Mouse (Mus musculus): ENCODE measurements around the gene Gfod1. TPM values are rescaled to one million over a fixed set of nuclear protein-coding genes. Genes with fewer than 3 reads are reported as not detected.
A peak's percentile ranks its signal among the peaks of the same experiment; 100 is the strongest.

The Gfod1 gene
- total RNA-seq, 2 experiments from 2014 or later = 28.8 to 34.0 TPM

- intact Hi-C loops (cut with DNase I) = loop anchor here (5.0 kb wide), 4 partner anchors 141 to 556 kb away; partner anchors contain the start of gene Nol7
- no peak for DNase-seq
These were observed 122.9 kb downstream of the Gfod1 start for GRCm38 (mm10) chr13:43181104-43181503.

DNA sequence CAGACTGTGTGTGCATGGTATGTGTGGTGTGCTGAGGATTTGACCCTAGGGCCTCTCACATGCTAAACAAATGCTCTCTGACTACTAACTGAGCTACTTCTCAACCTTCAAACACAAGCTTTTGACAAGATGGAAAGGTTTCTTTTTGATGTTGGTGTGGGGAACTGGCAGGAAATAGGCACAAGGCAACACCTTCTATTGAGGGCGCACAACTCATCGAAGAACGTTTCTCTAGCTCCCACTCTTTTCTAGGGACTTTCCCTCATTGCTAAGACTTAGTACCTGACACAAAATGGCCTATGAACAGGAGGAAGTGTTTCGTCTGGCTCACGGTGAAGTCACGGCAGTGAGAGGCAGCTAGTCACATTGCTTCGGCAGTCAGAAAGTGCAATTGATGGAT is 126.7 kb downstream of the Gfod1 start:
- intact Hi-C loops (cut with DNase I) = no loop called here
- no peak for DNase-seq

DNA sequence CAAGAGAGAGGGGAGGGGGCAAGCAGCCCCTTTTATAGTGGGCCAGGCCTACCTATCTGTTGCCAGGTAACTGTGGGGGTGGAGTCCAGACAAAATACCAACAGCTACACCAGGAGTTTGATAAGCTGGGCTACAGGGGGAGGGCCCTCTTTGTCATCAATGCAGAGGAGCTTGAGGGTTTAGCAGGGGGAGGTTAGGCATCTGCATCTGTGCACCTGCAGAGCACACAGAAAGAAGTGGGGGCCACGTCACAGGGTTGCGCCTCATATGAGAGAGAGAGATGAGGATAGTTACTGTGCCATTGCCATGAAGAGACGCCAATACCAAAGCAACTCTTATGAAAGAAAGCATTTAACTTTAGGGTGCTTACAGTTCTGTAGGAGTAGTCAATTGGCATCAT is 127.3 kb downstream of the Gfod1 start:
- intact Hi-C loops (cut with DNase I) = no loop called here
- no peak for DNase-seq

DNA sequence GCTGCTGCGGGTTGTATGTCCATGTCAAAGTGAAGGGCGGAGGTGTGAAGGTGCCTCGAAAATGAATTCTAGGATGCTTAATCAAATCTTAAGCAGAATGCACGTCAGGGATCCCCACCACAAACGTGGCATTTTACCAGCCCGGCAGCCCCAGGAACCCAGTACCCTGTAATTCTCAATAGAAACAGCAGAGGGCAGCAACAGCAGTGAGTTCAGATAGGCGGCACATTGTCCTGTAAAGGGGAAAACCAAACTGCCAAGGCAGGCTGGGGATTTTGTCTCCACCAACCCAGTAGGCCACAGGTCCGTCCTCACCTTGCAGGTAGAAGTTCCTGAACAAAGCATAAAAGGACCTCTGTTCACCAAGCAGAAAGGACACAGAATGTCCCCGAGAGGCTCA is 130.7 kb downstream of the Gfod1 start:
- DNase-seq = peak; percentile 87 to 92
- intact Hi-C loops (cut with DNase I) = no loop called here

DNA sequence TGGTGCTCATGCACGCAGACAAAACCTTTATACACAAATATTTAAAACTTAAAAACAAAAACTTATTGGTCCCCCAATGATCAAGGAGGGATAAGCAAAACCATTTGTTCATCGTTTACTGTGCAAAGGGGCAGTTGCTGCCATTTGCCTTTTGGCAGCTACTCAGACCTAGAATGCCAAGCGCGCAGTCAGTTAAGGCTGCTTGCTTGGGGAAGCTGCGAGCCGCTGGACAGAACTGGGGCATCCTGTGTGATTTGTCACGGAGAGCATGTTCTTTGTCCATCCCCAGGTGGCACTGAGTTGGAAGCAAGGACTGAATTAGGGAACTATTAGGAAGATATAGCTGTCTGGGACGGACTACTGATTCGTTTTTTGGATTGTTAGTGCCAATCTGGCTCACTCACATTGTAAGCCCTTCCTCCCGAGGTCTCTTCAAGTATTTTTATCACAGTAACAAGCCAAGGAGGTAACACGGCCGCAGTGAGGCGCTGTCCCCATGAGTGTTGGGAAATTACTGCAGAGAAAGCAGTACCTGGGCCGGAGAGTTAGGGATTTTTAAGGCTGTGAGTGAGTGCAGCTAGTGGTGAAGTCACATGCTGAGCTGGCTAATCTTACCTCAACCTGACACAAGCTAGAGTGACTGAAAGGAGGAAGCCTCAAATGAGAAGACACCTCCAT is 131.8 kb downstream of the Gfod1 start:
- intact Hi-C loops (cut with DNase I) = no loop called here

GRCm38 (mm10) chr13:43171020-43171710 is 132.8 kb downstream of the Gfod1 start, which contains the start of gene Tbc1d7:
TSS of gene Tbc1d7 (minus strand) at chr13:43171501.
- DNase-seq = peak; percentile 98 to 100
- intact Hi-C loops (cut with DNase I) = no loop called here

More for the DNA sequence above, 131.8 kb downstream of the Gfod1 start:
- peak in 1 of 2 experiments; percentile 56 for DNase-seq

- intact Hi-C loops (cut with DNase I) = no loop called here
- no peak for DNase-seq
These were observed 136.3 kb downstream of the Gfod1 start for GRCm38 (mm10) chr13:43167721-43168120.

DNA sequence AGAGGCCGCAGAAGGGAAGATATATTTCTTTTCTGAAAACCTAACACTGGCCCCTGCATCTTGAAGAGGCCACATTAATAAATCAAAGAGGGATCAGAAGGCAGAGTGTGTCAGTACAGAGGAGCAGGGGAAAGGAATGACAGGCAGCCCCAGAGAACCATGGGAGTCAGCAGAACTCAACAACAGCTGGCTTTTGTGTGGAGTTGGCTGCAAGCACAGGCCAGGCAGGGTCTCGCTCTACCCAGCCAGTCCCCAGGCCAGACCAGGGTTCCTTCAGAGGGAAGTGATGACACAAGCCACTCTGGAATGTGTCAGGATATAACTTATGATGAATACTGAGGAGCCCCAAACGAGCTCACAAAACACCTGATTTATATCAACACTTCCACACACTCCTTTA is 144.5 kb downstream of the Gfod1 start:
- peak; percentile 63 to 66 for DNase-seq
- intact Hi-C loops (cut with DNase I) = loop anchor here (5.0 kb wide), 1 partner anchor 322 kb away; no protein-coding TSS in a partner anchor

DNA sequence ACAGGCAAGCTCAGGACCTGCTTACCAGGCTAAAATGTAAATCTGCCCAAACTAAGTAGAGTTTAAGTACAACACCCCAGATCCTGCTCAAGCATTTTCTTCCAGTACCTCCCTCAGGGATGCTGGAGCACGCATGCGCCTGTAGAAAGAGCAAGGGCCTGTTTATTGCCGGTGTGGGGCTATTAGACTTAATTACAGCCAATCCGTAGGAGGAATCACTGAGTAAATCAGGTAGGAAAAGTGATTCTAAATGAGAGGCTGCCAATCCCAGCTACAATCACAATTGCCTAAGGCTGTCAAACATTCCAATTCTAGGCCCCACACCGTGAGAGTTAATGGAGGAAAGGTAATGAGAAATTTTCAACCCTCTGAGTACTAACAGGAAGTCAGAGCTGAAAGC is 145.7 kb downstream of the Gfod1 start:
- intact Hi-C loops (cut with DNase I) = loop anchor here (5.0 kb wide), 1 partner anchor 321 kb away; no protein-coding TSS in a partner anchor

GRCm38 (mm10) chr13:43157370-43157769 is 146.6 kb downstream of the Gfod1 start:
- intact Hi-C loops (cut with DNase I) = loop anchor here (5.0 kb wide), 1 partner anchor 320 kb away; no protein-coding TSS in a partner anchor
- DNase-seq = no peak

More for the DNA sequence above, 145.7 kb downstream of the Gfod1 start:
- DNase-seq = no peak

DNA sequence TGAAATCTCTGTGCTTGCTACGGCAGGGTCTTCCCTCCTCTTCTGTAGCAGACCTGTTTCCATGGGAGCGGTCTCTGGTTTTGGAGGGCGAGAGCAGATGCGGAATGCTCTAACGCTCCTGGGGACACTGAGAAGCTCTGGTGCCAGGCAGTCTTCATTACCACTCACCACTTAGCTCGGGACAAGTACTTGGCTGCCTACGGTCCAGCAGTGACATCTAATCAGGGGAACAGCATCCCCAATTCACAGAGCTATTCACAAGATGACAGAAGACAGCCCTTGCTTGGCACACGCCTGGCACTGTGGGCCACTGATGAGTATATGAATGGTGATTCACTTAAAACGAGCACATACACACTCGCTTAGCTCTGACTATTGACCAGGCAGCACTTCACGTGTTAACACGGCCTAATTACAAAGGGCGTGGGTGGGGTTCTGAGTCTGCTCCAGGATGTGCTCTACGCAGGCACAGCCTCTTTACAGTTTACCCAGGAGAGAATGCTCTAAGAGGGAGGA is 151.9 kb downstream of the Gfod1 start:
- peak; percentile 33 to 57 for DNase-seq
- intact Hi-C loops (cut with DNase I) = no loop called here

DNA sequence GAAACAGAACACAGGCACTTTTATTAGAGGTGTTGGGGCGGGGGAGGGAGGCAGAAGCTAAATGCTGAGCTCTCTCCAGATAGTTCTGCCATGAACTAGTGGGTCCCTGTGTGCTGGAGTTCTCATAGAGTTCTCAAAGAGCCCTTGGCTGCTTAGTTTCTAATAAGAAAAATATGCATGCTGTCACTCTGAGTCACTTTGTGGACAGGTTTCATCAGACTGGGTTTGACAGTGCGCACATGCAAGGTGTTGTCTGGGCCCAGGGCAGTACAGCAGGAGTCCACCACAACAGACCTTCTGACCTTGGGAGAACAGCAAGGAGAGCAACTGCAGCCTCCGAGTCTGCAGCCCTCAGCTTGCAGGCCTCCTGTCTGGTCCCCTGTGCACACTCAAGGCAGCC is 154.3 kb downstream of the Gfod1 start:
- intact Hi-C loops (cut with DNase I) = no loop called here
- DNase-seq = no peak

DNA sequence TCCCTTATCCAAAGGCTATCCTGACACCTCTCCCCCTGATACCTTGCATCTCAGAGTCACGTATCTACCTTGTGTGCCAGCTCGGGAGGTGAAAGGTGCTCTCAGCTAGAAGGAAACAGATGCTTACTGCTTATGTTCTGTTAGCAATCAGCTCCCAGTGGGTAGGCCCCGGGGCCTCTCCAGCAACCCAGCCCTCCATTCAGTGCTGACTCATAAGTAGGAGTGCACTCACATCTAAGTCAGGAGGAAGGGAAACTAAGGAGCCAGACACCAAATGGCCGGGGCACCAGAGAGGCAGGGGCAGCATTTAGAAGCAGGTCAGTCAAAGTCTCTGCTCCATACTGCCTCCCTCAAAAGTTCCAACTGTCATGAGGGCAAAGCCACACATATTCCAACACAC is 155.3 kb downstream of the Gfod1 start:
- no peak for DNase-seq
- intact Hi-C loops (cut with DNase I) = no loop called here

GRCm38 (mm10) chr13:43146515-43147258 is 157.3 kb downstream of the Gfod1 start:
- peak in 1 of 2 experiments; percentile 28 for DNase-seq
- intact Hi-C loops (cut with DNase I) = no loop called here

Other genes starting within 250 kb of the Gfod1 start
- 10 to 100 TPM; 41.8 to 42.2 TPM for gene Tbc1d7, start 132.7 kb downstream of the Gfod1 start, total RNA-seq (2021)
- gene Sirt5, start 61.3 kb upstream of the Gfod1 start, total RNA-seq (2021) = 10 to 100 TPM; 42.9 to 46.9 TPM
- 100 to 1,000 TPM; 112 to 117 TPM for gene Nol7, start 94.2 kb upstream of the Gfod1 start, total RNA-seq (2021)
- gene Ranbp9, start 177.1 kb upstream of the Gfod1 start, total RNA-seq (2021) = 10 to 100 TPM; 48.9 to 49.0 TPM